Mouse (Mus musculus) heart, postnatal 0 days (tissue): ENCODE data around the gene Tmcc2.

Source experiments
- CTCF ChIP-seq: IDR thresholded peaks from 2 replicates; pipeline ENCODE4 v1.5.1; 2016; ENCODE audit warnings: antibody characterized with exemption, control low read depth, low read depth
- EP300 ChIP-seq: IDR thresholded peaks from 2 replicates; pipeline ENCODE4 v1.6.1; 2016; ENCODE audit warnings: antibody characterized with exemption, low read depth

GRCm38 (mm10) chr1:132333201-132333600 is 57.9 kb downstream of the Tmcc2 start:
- TF ChIP-seq CTCF (no peak), EP300 (no peak)
